Mouse (Mus musculus) olfactory bulb, adult 2 months (tissue): ENCODE measurements around the gene Yod1.

Experiments
- CTCF ChIP-seq: fragments of 200-500 bp; IDR thresholded peaks from 2 replicates; pipeline ENCODE4 v1.5.1; 2012; ENCODE audit warnings: low read depth, mild to moderate bottlenecking, low read length, moderate library complexity; ENCODE audit not compliant: insufficient read depth
- POLR2A ChIP-seq: fragments of 200-500 bp; IDR thresholded peaks from 2 replicates; pipeline ENCODE4 v1.6.1; 2012; ENCODE audit warnings: mild to moderate bottlenecking, low read depth, low read length, moderate library complexity; ENCODE audit not compliant: insufficient read depth

GRCm38 (mm10) chr1:130678551-130678950, 38.6 kb upstream of the Yod1 start:
- TF ChIP-seq POLR2A (no peak), CTCF (no peak)
